In the genomic region with DNA sequence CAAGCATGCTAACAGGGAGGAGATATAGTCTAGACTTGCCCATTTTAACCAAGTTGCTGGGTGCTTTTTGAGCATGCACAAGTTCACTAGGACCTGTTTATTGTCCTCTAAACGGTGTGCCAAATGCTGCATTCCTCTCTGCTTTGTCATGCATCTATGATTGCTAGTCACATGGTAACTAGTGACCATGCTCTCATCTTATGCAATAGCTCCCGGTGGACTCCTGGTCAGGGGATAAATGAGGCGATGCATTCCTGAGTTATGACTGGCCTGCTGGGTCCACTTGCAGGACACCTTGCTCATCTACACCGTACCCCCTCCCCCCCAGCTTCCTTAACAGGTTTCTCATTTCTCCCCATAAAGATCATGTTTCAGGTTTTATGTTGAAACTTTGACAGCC, we compare ENCODE assay signal across 10 mouse cellular contexts.
DNase-seq lines count a peak whose midpoint lies in the region; ATAC-seq and TF ChIP-seq lines count a peak whose summit lies in the region.
"Had no signal": no experiment of that assay in that cellular context is flagged by ENCODE, and none has a peak within 500 bp of the region (broad histone marks: within the 10 kb centered on the region; RNA-seq: fewer than 3 reads in every experiment).

No protein-coding gene starts in this region.

- no peak overlapping the region for H3K4me3 ChIP-seq in liver, embryonic 16.5 days (ENCODE audit: low read depth, low read length)
- H3K4me3 ChIP-seq in kidney, embryonic 14.5 days (ENCODE audit: low read length), result no peak overlapping the region
- no peak overlapping the region for H3K4me3 ChIP-seq in stomach, postnatal 0 days (ENCODE audit: low read depth, low read length)
- no peak overlapping the region for H3K4me3 ChIP-seq in forebrain, embryonic 11.5 days (ENCODE audit: low read depth, low read length)
- H3K4me3 ChIP-seq: heart, embryonic 13.5 days; neural tube, embryonic 12.5 days had no signal

- 52% methylated on average over 4 of the region's 4 CpGs for WGBS in liver, embryonic 16.5 days (ENCODE audit: insufficient replicate concordance)
- WGBS in kidney, embryonic 14.5 days, result 18% methylated on average over 4 of the region's 4 CpGs
- WGBS in stomach, postnatal 0 days, result 59% methylated on average over 4 of the region's 4 CpGs
- 83% methylated on average over 4 of the region's 4 CpGs for WGBS in forebrain, embryonic 11.5 days

- ATAC-seq in liver, embryonic 16.5 days (ENCODE audit: low read depth), result peak; percentile 85
- peak; percentile 95 for ATAC-seq in kidney, embryonic 14.5 days (ENCODE audit: low FRiP score, low TSS enrichment)
- ATAC-seq in stomach, postnatal 0 days (ENCODE audit: low FRiP score, low TSS enrichment), result peak; percentile 64; the same call in 1 of the 2 replicates
- ATAC-seq in forebrain, embryonic 11.5 days (replicated peaks; ENCODE audit: low FRiP score), result no peak

- H3K4me1 ChIP-seq in liver, embryonic 16.5 days (ENCODE audit: control insufficient read depth, low read depth, low read length), result no peaks in the 10 kb centered on the region
- H3K4me1 ChIP-seq in kidney, embryonic 14.5 days (ENCODE audit: control insufficient read depth, insufficient read depth, low read length), result no peaks in the 10 kb centered on the region
- H3K4me1 ChIP-seq in stomach, postnatal 0 days (replicated peaks; ENCODE audit: control insufficient read depth, insufficient read depth), result no peaks in the 10 kb centered on the region
- H3K4me1 ChIP-seq in forebrain, embryonic 11.5 days (replicated peaks; ENCODE audit: control insufficient read depth, insufficient read depth, low read length), result peaks cover 3% of the 10 kb centered on the region; the same call in 1 of the 2 replicates

- no peak for TF ChIP-seq CTCF in stomach, postnatal 0 days (IDR thresholded peaks at IDR 0.05; ENCODE audit: low read depth)

- H3K9ac ChIP-seq in liver, embryonic 16.5 days (ENCODE audit: low read depth, low read length), result no peak overlapping the region
- no peak overlapping the region for H3K9ac ChIP-seq in kidney, embryonic 14.5 days (ENCODE audit: low read depth, low read length)
- H3K9ac ChIP-seq in stomach, postnatal 0 days (ENCODE audit: low read length), result no peak overlapping the region
- H3K9ac ChIP-seq in forebrain, embryonic 11.5 days (ENCODE audit: low read length), result no peak overlapping the region
- H3K9ac ChIP-seq: heart, embryonic 13.5 days; neural tube, embryonic 12.5 days had no signal

- DNase-seq in liver, result no peak
- peak; percentile 24 for DNase-seq in embryo, embryonic 11 days
- no peak for DNase-seq in stomach, postnatal 0 days (ENCODE audit: low spot score)
- DNase-seq in ovary, adult 18-20 months (ENCODE audit: low spot score), result no peak
- DNase-seq in cerebellum, adult 11 months, result no peak
- DNase-seq in forebrain, embryonic 11.5 days (ENCODE audit: low spot score), result no peak

- no peaks in the 10 kb centered on the region for H3K27me3 ChIP-seq in liver, embryonic 16.5 days (ENCODE audit: control insufficient read depth, insufficient read depth, low read depth, low read length)
- H3K27me3 ChIP-seq in kidney, embryonic 14.5 days (ENCODE audit: control insufficient read depth, insufficient read depth, low read length), result no peaks in the 10 kb centered on the region
- H3K27me3 ChIP-seq in stomach, postnatal 0 days (ENCODE audit: control insufficient read depth, insufficient read depth, low read length), result no peaks in the 10 kb centered on the region
- no peaks in the 10 kb centered on the region for H3K27me3 ChIP-seq in forebrain, embryonic 11.5 days (ENCODE audit: control insufficient read depth, insufficient read depth, low read length)
- H3K27me3 ChIP-seq: heart, embryonic 13.5 days; neural tube, embryonic 12.5 days had no signal

- H3K36me3 ChIP-seq in liver, embryonic 16.5 days (ENCODE audit: control insufficient read depth, insufficient read depth), result no peaks in the 10 kb centered on the region
- no peaks in the 10 kb centered on the region for H3K36me3 ChIP-seq in kidney, embryonic 14.5 days (ENCODE audit: control insufficient read depth, insufficient read depth, low read length)
- H3K36me3 ChIP-seq in stomach, postnatal 0 days (ENCODE audit: control insufficient read depth, insufficient read depth, low read length), result no peaks in the 10 kb centered on the region
- no peaks in the 10 kb centered on the region for H3K36me3 ChIP-seq in forebrain, embryonic 11.5 days (ENCODE audit: control insufficient read depth, insufficient read depth, low read length)
- H3K36me3 ChIP-seq: heart, embryonic 13.5 days; neural tube, embryonic 12.5 days had no signal

- no peak overlapping the region for H3K27ac ChIP-seq in liver, embryonic 16.5 days (ENCODE audit: low read length)
- no peak overlapping the region for H3K27ac ChIP-seq in kidney, embryonic 14.5 days (ENCODE audit: low read depth, low read length)
- no peak overlapping the region for H3K27ac ChIP-seq in stomach, postnatal 0 days (replicated peaks)
- no peak overlapping the region for H3K27ac ChIP-seq in forebrain, embryonic 11.5 days (ENCODE audit: low read depth, low read length)
- H3K27ac ChIP-seq: heart, embryonic 13.5 days; neural tube, embryonic 12.5 days had no signal

- no peak for TF ChIP-seq EP300 in stomach, postnatal 0 days (optimal IDR thresholded peaks at IDR 0.05)

- H3K9me3 ChIP-seq in liver, embryonic 16.5 days (replicated peaks; ENCODE audit: control insufficient read depth, low read length), result no peaks in the 10 kb centered on the region
- H3K9me3 ChIP-seq in kidney, embryonic 14.5 days (ENCODE audit: control insufficient read depth, low read length), result no peaks in the 10 kb centered on the region
- H3K9me3 ChIP-seq in stomach, postnatal 0 days (ENCODE audit: control insufficient read depth, low read length), result no peaks in the 10 kb centered on the region
- H3K9me3 ChIP-seq in forebrain, embryonic 11.5 days (ENCODE audit: control insufficient read depth, low read length), result no peaks in the 10 kb centered on the region
- H3K9me3 ChIP-seq: heart, embryonic 13.5 days; neural tube, embryonic 12.5 days had no signal

- H3K4me2 ChIP-seq in liver, embryonic 16.5 days (ENCODE audit: low read depth, low read length), result no peak overlapping the region
- H3K4me2 ChIP-seq in kidney, embryonic 14.5 days (replicated peaks; ENCODE audit: low read depth, low read length), result no peak overlapping the region
- H3K4me2 ChIP-seq in stomach, postnatal 0 days (replicated peaks; ENCODE audit: low read depth), result no peak overlapping the region
- H3K4me2 ChIP-seq in forebrain, embryonic 11.5 days (ENCODE audit: low read depth, low read length, severe bottlenecking), result no peak overlapping the region
- H3K4me2 ChIP-seq: heart, embryonic 13.5 days; neural tube, embryonic 12.5 days had no signal
